ENCODE assay signal across 30 mouse cellular contexts in the genomic region with DNA sequence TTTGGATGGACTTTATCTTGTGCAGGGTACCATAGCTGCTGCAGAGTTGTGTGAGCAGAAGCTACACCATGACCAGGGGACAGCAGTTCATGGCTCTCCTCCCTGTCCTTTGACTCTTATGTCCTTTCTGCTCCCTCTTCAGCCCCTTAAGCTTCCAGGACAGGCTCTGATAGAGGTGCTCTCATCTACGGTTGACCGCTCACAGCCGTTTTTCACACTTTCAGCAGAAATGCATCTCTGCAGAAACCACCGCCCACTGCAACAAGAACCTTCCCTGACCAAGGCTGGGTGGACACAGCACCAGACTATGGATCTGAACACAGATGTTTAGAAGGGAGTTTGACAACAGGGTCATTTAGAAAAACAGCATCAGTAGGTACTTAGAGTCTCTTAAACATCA.
"Had no signal": no experiment of that assay in that cellular context is flagged by ENCODE, and none has a peak within 500 bp of the region (broad histone marks: within the 10 kb centered on the region; RNA-seq: fewer than 3 reads in every experiment).

No protein-coding gene starts in this region.

- H3K9me3 ChIP-seq: limb, embryonic 12.5 days; limb, embryonic 13.5 days; limb, embryonic 15.5 days; liver, embryonic 12.5 days; liver, embryonic 13.5 days; liver, embryonic 15.5 days; lung, embryonic 15.5 days; megakaryocyte, embryonic 14.5 days; midbrain, embryonic 10.5 days; midbrain, embryonic 12.5 days; midbrain, embryonic 13.5 days; midbrain, embryonic 15.5 days; neural tube, embryonic 12.5 days; neural tube, embryonic 13.5 days had no signal

- DNase-seq: left cerebral cortex, postnatal 4 days; liver; liver, embryonic 13.5 days; liver, postnatal 0 days; lung, adult 18-20 months; lung, adult 2 months; lung, embryonic 14.5 days; lung, postnatal 10 days; lung, postnatal 14 days; lung, postnatal 36 days; lung, postnatal 4 days; midbrain, embryonic 14.5 days had no signal

- H3K27me3 ChIP-seq: limb, embryonic 12.5 days; limb, embryonic 13.5 days; limb, embryonic 15.5 days; liver, embryonic 12.5 days; liver, embryonic 13.5 days; liver, embryonic 15.5 days; lung, embryonic 15.5 days; midbrain, embryonic 13.5 days; midbrain, embryonic 15.5 days; neural tube, embryonic 12.5 days; neural tube, embryonic 13.5 days had no signal

- H3K27ac ChIP-seq: limb, embryonic 10.5 days; limb, embryonic 12.5 days; limb, embryonic 13.5 days; limb, embryonic 15.5 days; liver, embryonic 12.5 days; liver, embryonic 13.5 days; liver, embryonic 14.5 days; liver, embryonic 15.5 days; lung, embryonic 15.5 days; midbrain, embryonic 10.5 days; midbrain, embryonic 12.5 days; midbrain, embryonic 13.5 days; midbrain, embryonic 15.5 days; neural tube, embryonic 12.5 days; neural tube, embryonic 13.5 days had no signal

- H3K36me3 ChIP-seq: limb, embryonic 10.5 days; limb, embryonic 12.5 days; limb, embryonic 13.5 days; limb, embryonic 15.5 days; liver, embryonic 12.5 days; liver, embryonic 13.5 days; liver, embryonic 15.5 days; lung, embryonic 15.5 days; midbrain, embryonic 10.5 days; midbrain, embryonic 12.5 days; midbrain, embryonic 13.5 days; midbrain, embryonic 15.5 days; neural tube, embryonic 12.5 days; neural tube, embryonic 13.5 days had no signal

- ATAC-seq: liver, embryonic 12.5 days had no signal

- H3K4me2 ChIP-seq: limb, embryonic 12.5 days; limb, embryonic 13.5 days; limb, embryonic 15.5 days; liver, embryonic 11.5 days; liver, embryonic 12.5 days; liver, embryonic 13.5 days; liver, embryonic 15.5 days; lung, embryonic 14.5 days; lung, embryonic 15.5 days; midbrain, embryonic 11.5 days; midbrain, embryonic 12.5 days; midbrain, embryonic 13.5 days; midbrain, embryonic 15.5 days; neural tube, embryonic 12.5 days; neural tube, embryonic 13.5 days had no signal

- H3K9ac ChIP-seq: limb, embryonic 12.5 days; limb, embryonic 13.5 days; limb, embryonic 15.5 days; liver, embryonic 12.5 days; liver, embryonic 13.5 days; liver, embryonic 14.5 days; liver, embryonic 15.5 days; liver, postnatal 0 days; lung, embryonic 14.5 days; lung, embryonic 15.5 days; midbrain, embryonic 12.5 days; midbrain, embryonic 13.5 days; midbrain, embryonic 15.5 days; neural tube, embryonic 12.5 days; neural tube, embryonic 13.5 days had no signal

- H3K4me1 ChIP-seq: midbrain, embryonic 10.5 days; midbrain, embryonic 12.5 days; midbrain, embryonic 13.5 days; midbrain, embryonic 15.5 days; neural tube, embryonic 12.5 days had no signal

- H3K4me3 ChIP-seq: limb, embryonic 10.5 days; limb, embryonic 12.5 days; limb, embryonic 13.5 days; limb, embryonic 15.5 days; liver, embryonic 12.5 days; liver, embryonic 13.5 days; liver, embryonic 15.5 days; lung, embryonic 15.5 days; megakaryocyte, embryonic 14.5 days; midbrain, embryonic 10.5 days; midbrain, embryonic 12.5 days; midbrain, embryonic 13.5 days; midbrain, embryonic 15.5 days; myocyte; neural tube, embryonic 12.5 days; neural tube, embryonic 13.5 days had no signal
